Mouse (Mus musculus) limb, embryonic 13.5 days (tissue): ENCODE measurements around the gene Pym1. TPM values are rescaled to one million over a fixed set of nuclear protein-coding genes. Genes with fewer than 3 reads are reported as not detected.

Source experiments
- ATAC-seq: fragments of 200-750 bp; cut with Nextera tagmentation; 2 replicates; pipeline ENCODE4 v1.8.0; 2017; ENCODE audit warnings: low read depth, moderate number of reproducible peaks, moderate TSS enrichment; ENCODE audit not compliant: low FRiP score
- H3K27ac ChIP-seq: fragments of 300-500 bp; sonication (generic); 2 replicates; pipeline ENCODE4 v1.5.1; 2015; ENCODE audit warnings: inconsistent platforms, mild to moderate bottlenecking, moderate library complexity
- H3K27me3 ChIP-seq: fragments of 300-500 bp; sonication (generic); 2 replicates; pipeline ENCODE4 v1.6.1; 2015; ENCODE audit warnings: mild to moderate bottlenecking, inconsistent platforms
- H3K36me3 ChIP-seq: fragments of 300-500 bp; sonication (generic); 2 replicates; pipeline ENCODE4 v1.6.1; 2015; ENCODE audit warnings: inconsistent platforms, mild to moderate bottlenecking, moderate library complexity
- H3K4me1 ChIP-seq: fragments of 300-500 bp; sonication (generic); 2 replicates; pipeline ENCODE4 v1.6.1; 2015; ENCODE audit warnings: inconsistent platforms
- H3K4me2 ChIP-seq: fragments of 300-500 bp; sonication (generic); replicated peaks from 2 replicates; pipeline ENCODE4 v1.6.1; 2015; ENCODE audit warnings: inconsistent platforms, mild to moderate bottlenecking, moderate library complexity
- H3K4me3 ChIP-seq: fragments of 300-500 bp; sonication (generic); 2 replicates; pipeline ENCODE4 v1.5.1; 2015; ENCODE audit warnings: moderate library complexity, mild to moderate bottlenecking, inconsistent platforms
- H3K9ac ChIP-seq: fragments of 300-500 bp; sonication (generic); 2 replicates; pipeline ENCODE4 v1.6.1; 2015; ENCODE audit warnings: mild to moderate bottlenecking, inconsistent platforms
- H3K9me3 ChIP-seq: fragments of 300-500 bp; sonication (generic); 2 replicates; pipeline ENCODE4 v1.6.1; 2016; ENCODE audit warnings: inconsistent platforms
- WGBS: fragments of 180-500 bp; shearing (Covaris S2); methylation state at CpG from one replicate; pipeline ENCODE4 v1.1.7; 2015; 5-methylcytosine and 5-hydroxymethylcytosine counted together
- polyA plus RNA-seq: library from polyadenylated mRNA; unstranded; fragments of >200 nt; fragmentation: Nextera tagmentation; extraction: Ambion mirVana; gene quantifications from 2 replicates; pipeline ENCODE4 v1.2.1, GENCODE M21; 2015

Gene Pym1
- polyA plus RNA-seq, 1 experiment from 2014 or later = 44.0 TPM

GRCm38 (mm10) chr10:128798676-128799075 lies 51.0 kb downstream of the Pym1 start:
- no peak overlapping the region for H3K4me2 ChIP-seq
- no peak overlapping the region for H3K4me3 ChIP-seq
- no peaks in the 10 kb centered on the region for H3K27me3 ChIP-seq
- peaks cover 47% of the 10 kb centered on the region for H3K36me3 ChIP-seq
- H3K4me1 ChIP-seq = peaks cover 17% of the 10 kb centered on the region
- no peak overlapping the region for H3K27ac ChIP-seq
- WGBS = 95% methylated on average over 8 of the region's 8 CpGs
- ATAC-seq = no peak
- H3K9me3 ChIP-seq = no peaks in the 10 kb centered on the region
- H3K9ac ChIP-seq = no peak overlapping the region

GRCm38 (mm10) chr10:128801981-128802495 lies 54.3 kb downstream of the Pym1 start:
- H3K9ac ChIP-seq = peak overlapping the region; percentile 90
- WGBS = 84% methylated on average over 16 of the region's 16 CpGs
- peak overlapping the region; percentile 78; the same call in 1 of the 2 replicates for H3K4me2 ChIP-seq
- ATAC-seq = no peak
- peaks cover 56% of the 10 kb centered on the region for H3K36me3 ChIP-seq
- H3K9me3 ChIP-seq = no peaks in the 10 kb centered on the region
- no peaks in the 10 kb centered on the region for H3K27me3 ChIP-seq
- H3K4me3 ChIP-seq = no peak overlapping the region
- H3K4me1 ChIP-seq = peaks cover 28% of the 10 kb centered on the region
- H3K27ac ChIP-seq = no peak overlapping the region

GRCm38 (mm10) chr10:128802956-128803355 lies 55.3 kb downstream of the Pym1 start:
- Histone ChIP-seq H3K4me1 (peaks cover 37% of the 10 kb centered on the region), H3K27me3 (no peaks in the 10 kb centered on the region), H3K9ac (peak overlapping the region; percentile 90), H3K4me2 (peak overlapping the region; percentile 78), H3K27ac (peak overlapping the region; percentile 99; the same call in 1 of the 2 replicates), H3K4me3 (peak overlapping the region; percentile 76), H3K9me3 (no peaks in the 10 kb centered on the region), H3K36me3 (peaks cover 57% of the 10 kb centered on the region)
- WGBS = 57% methylated on average over 4 of the region's 4 CpGs
- ATAC-seq = no peak

- Histone ChIP-seq H3K4me2 (peak overlapping the region; percentile 78), H3K4me3 (peak overlapping the region; percentile 76), H3K27ac (peak overlapping the region; percentile 99), H3K4me1 (peaks cover 41% of the 10 kb centered on the region), H3K36me3 (peaks cover 57% of the 10 kb centered on the region), H3K9ac (peak overlapping the region; percentile 90), H3K27me3 (no peaks in the 10 kb centered on the region), H3K9me3 (no peaks in the 10 kb centered on the region)
- ATAC-seq = no peak
- WGBS = 10% methylated on average over 6 of the region's 6 CpGs
Observed at GRCm38 (mm10) chr10:128803361-128803760, 55.7 kb downstream of the Pym1 start.

- under 1% methylated on average over 14 of the region's 14 CpGs for WGBS
- Histone ChIP-seq H3K27me3 (no peaks in the 10 kb centered on the region), H3K9me3 (no peaks in the 10 kb centered on the region), H3K9ac (peak within 1 kb of the TSS; percentile 90), H3K4me1 (peaks cover 46% of the 10 kb centered on the region), H3K4me2 (peak within 1 kb of the TSS; percentile 78), H3K36me3 (peaks cover 57% of the 10 kb centered on the region), H3K27ac (peak within 1 kb of the TSS; percentile 99), H3K4me3 (peak within 1 kb of the TSS; percentile 76)
- ATAC-seq = no peak
Observed at GRCm38 (mm10) chr10:128803771-128804270, 56.1 kb downstream of the Pym1 start, which contains the start of gene Dnajc14. Dnajc14 (plus strand) TSS chr10:128804062.

GRCm38 (mm10) chr10:128804271-128805091 lies 56.8 kb downstream of the Pym1 start, which contains the start of gene Tmem198b:
Tmem198b (minus strand) TSS chr10:128804370.
- peak within 1 kb of the TSS; percentile 78 for H3K4me2 ChIP-seq
- peaks cover 53% of the 10 kb centered on the region for H3K4me1 ChIP-seq
- no peaks in the 10 kb centered on the region for H3K9me3 ChIP-seq
- H3K9ac ChIP-seq = peak within 1 kb of the TSS; percentile 90
- H3K4me3 ChIP-seq = peak within 1 kb of the TSS; percentile 76
- peak within 1 kb of the TSS; percentile 99 for H3K27ac ChIP-seq
- under 1% methylated on average over 28 of the region's 28 CpGs for WGBS
- peaks cover 54% of the 10 kb centered on the region for H3K36me3 ChIP-seq
- ATAC-seq = peak; percentile 55
- no peaks in the 10 kb centered on the region for H3K27me3 ChIP-seq

- under 1% methylated on average over 68 of the region's 70 CpGs for WGBS
- H3K9me3 ChIP-seq = no peaks in the 10 kb centered on the region
- ATAC-seq = peak; percentile 94
- peak overlapping the region; percentile 90 for H3K9ac ChIP-seq
- H3K36me3 ChIP-seq = peaks cover 54% of the 10 kb centered on the region
- peak overlapping the region; percentile 78 for H3K4me2 ChIP-seq
- H3K27me3 ChIP-seq = no peaks in the 10 kb centered on the region
- peak overlapping the region; percentile 99 for H3K27ac ChIP-seq
- H3K4me1 ChIP-seq = peaks cover 55% of the 10 kb centered on the region
- peak overlapping the region; percentile 76 for H3K4me3 ChIP-seq
Observed at GRCm38 (mm10) chr10:128805092-128806000, 57.7 kb downstream of the Pym1 start.

- H3K4me1 ChIP-seq = peaks cover 55% of the 10 kb centered on the region
- peak overlapping the region; percentile 78 for H3K4me2 ChIP-seq
- no peaks in the 10 kb centered on the region for H3K9me3 ChIP-seq
- no peak for ATAC-seq
- H3K4me3 ChIP-seq = peak overlapping the region; percentile 76
- H3K9ac ChIP-seq = peak overlapping the region; percentile 60
- H3K36me3 ChIP-seq = peaks cover 50% of the 10 kb centered on the region
- no peaks in the 10 kb centered on the region for H3K27me3 ChIP-seq
- H3K27ac ChIP-seq = peak overlapping the region; percentile 99
- whole genome bisulfite sequencing = 55% methylated on average over 6 of the region's 6 CpGs
Observed at GRCm38 (mm10) chr10:128806086-128806485, 58.4 kb downstream of the Pym1 start.

- no peaks in the 10 kb centered on the region for H3K9me3 ChIP-seq
- H3K4me1 ChIP-seq = peaks cover 53% of the 10 kb centered on the region
- peak overlapping the region; percentile 78 for H3K4me2 ChIP-seq
- peak overlapping the region; percentile 60 for H3K9ac ChIP-seq
- no peak overlapping the region for H3K27ac ChIP-seq
- peaks cover 41% of the 10 kb centered on the region for H3K36me3 ChIP-seq
- no peak for ATAC-seq
- H3K27me3 ChIP-seq = no peaks in the 10 kb centered on the region
- WGBS = 95% methylated on average over 8 of the region's 8 CpGs
- peak overlapping the region; percentile 76 for H3K4me3 ChIP-seq
Observed at GRCm38 (mm10) chr10:128807018-128807417, 59.3 kb downstream of the Pym1 start.
